In the genomic region with DNA sequence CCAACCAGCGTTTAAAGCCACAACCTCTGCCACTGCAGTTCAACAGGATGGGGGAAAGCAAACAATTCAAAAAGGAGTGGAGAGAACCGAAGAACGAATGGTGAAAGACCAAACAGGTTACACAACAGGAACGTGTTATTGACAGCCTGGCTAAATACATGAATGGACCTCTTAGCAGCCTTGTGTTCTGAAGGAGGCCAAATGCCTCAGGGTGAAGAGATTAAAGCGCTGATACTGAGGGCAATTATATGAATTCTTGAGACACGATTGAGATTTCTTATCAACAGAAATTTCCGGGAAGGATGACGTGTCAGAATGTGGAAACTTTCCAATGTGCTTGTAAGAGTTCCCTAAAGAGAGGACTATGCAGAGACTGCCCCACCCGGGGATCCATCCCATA, we compare ENCODE assay signal across 21 mouse cellular contexts.
DNase-seq lines count a peak whose midpoint lies in the region; ATAC-seq and TF ChIP-seq lines count a peak whose summit lies in the region.
"Had no signal": no experiment of that assay in that cellular context is flagged by ENCODE, and none has a peak within 500 bp of the region (broad histone marks: within the 10 kb centered on the region; RNA-seq: fewer than 3 reads in every experiment).

No protein-coding gene starts in this region.

- H3K79me2 ChIP-seq in liver, adult 2 months (ENCODE audit: control insufficient read depth, insufficient read depth, low read length): no peaks in the 10 kb centered on the region

- no peak for TF ChIP-seq POLR2A in liver, adult 2 months (IDR thresholded peaks at IDR 0.05; ENCODE audit: extremely low read depth, insufficient read depth, low read length)

- DNase-seq in liver, adult 2 months (ENCODE audit: extremely low read depth, low read depth, low spot score): peak; percentile 64
- peak; percentile 22 for DNase-seq in large intestine, adult 2 months (ENCODE audit: low read depth, low spot score)
- DNase-seq in limb, embryonic 10.5 days (ENCODE audit: low spot score): no peak
- DNase-seq in cerebellum, adult 9-11 months: no peak
- DNase-seq: adrenal gland, adult 2 months; cerebellum, adult 11-12 months; cerebellum, postnatal 36 days; gastrocnemius, postnatal 25 days; heart, postnatal 14 days; right cerebral cortex, postnatal 14 days; thymus, postnatal 25 days had no signal

- no peak overlapping the region for H3K4me2 ChIP-seq in liver, embryonic 12.5 days
- H3K4me2 ChIP-seq in lung, embryonic 15.5 days: peak overlapping the region; percentile 10; the same call in 1 of the 2 replicates
- H3K4me2 ChIP-seq: forebrain, embryonic 13.5 days; hindbrain, embryonic 14.5 days; midbrain, embryonic 13.5 days had no signal

- H3K4me1 ChIP-seq in liver, adult 2 months (ENCODE audit: control insufficient read depth, insufficient read depth, low read length): no peaks in the 10 kb centered on the region; the same call in 1 of the 2 replicates
- H3K4me1 ChIP-seq in liver, embryonic 12.5 days: peaks cover 3% of the 10 kb centered on the region; the same call in 1 of the 2 replicates
- peaks cover 8% of the 10 kb centered on the region for H3K4me1 ChIP-seq in lung, embryonic 15.5 days
- H3K4me1 ChIP-seq in limb, embryonic 10.5 days: peaks cover 9% of the 10 kb centered on the region
- H3K4me1 ChIP-seq: forebrain, embryonic 13.5 days; midbrain, embryonic 13.5 days had no signal

- 23% methylated on average over 9 of the region's 9 CpGs for WGBS in liver, adult 2 months
- WGBS in liver, embryonic 12.5 days (ENCODE audit: insufficient replicate concordance): 66% methylated on average over 9 of the region's 9 CpGs
- WGBS in large intestine, adult 2 months: 18% methylated on average over 9 of the region's 9 CpGs
- WGBS in lung, embryonic 15.5 days: 27% methylated on average over 9 of the region's 9 CpGs
- WGBS in limb, embryonic 10.5 days: 79% methylated on average over 9 of the region's 9 CpGs

- H3K27me3 ChIP-seq in liver, adult 2 months (ENCODE audit: control insufficient read depth, insufficient read depth, low read length): no peaks in the 10 kb centered on the region
- H3K27me3 ChIP-seq in liver, embryonic 12.5 days (replicated peaks): no peaks in the 10 kb centered on the region
- H3K27me3 ChIP-seq in lung, embryonic 15.5 days: no peaks in the 10 kb centered on the region
- no peaks in the 10 kb centered on the region for H3K27me3 ChIP-seq in limb, embryonic 10.5 days (ENCODE audit: low read depth, poor library complexity, severe bottlenecking)
- H3K27me3 ChIP-seq: forebrain, embryonic 13.5 days; midbrain, embryonic 13.5 days had no signal

- no peaks in the 10 kb centered on the region for H3K9me3 ChIP-seq in liver, embryonic 12.5 days (replicated peaks)
- H3K9me3 ChIP-seq in lung, embryonic 15.5 days: no peaks in the 10 kb centered on the region
- no peaks in the 10 kb centered on the region for H3K9me3 ChIP-seq in limb, embryonic 10.5 days (replicated peaks)
- H3K9me3 ChIP-seq: forebrain, embryonic 13.5 days; G1E; heart, embryonic 10.5 days; midbrain, embryonic 13.5 days had no signal

- TF ChIP-seq CTCF in liver, adult 2 months (IDR thresholded peaks at IDR 0.05; ENCODE audit: low read depth, low read length): no peak

- H3K9ac ChIP-seq in liver, adult 2 months (ENCODE audit: low read depth, low read length): no peak overlapping the region
- H3K9ac ChIP-seq in liver, embryonic 12.5 days: no peak overlapping the region
- no peak overlapping the region for H3K9ac ChIP-seq in lung, embryonic 15.5 days
- H3K9ac ChIP-seq: forebrain, embryonic 13.5 days; hindbrain, embryonic 14.5 days; midbrain, embryonic 13.5 days had no signal

- no peak; the same call in 1 of the 2 replicates for ATAC-seq in liver, embryonic 12.5 days
- peak; percentile 62; the same call in 1 of the 2 replicates for ATAC-seq in lung, embryonic 15.5 days (ENCODE audit: borderline replicate concordance, extremely low read depth, low FRiP score, low TSS enrichment)
- ATAC-seq in megakaryocyte, adult 5-6 weeks (ENCODE audit: poor library complexity, severe bottlenecking): 0 out of 2 replicates have a peak, but pooled peaks have one; percentile 18
- ATAC-seq: CD4-positive, CD25-positive, alpha-beta regulatory T cell, adult 4 months; forebrain, embryonic 13.5 days; intestine, embryonic 16.5 days; midbrain, embryonic 13.5 days had no signal

- no peaks in the 10 kb centered on the region for H3K36me3 ChIP-seq in liver, adult 2 months (ENCODE audit: control insufficient read depth, insufficient read depth, low read length)
- no peaks in the 10 kb centered on the region for H3K36me3 ChIP-seq in liver, embryonic 12.5 days
- no peaks in the 10 kb centered on the region for H3K36me3 ChIP-seq in lung, embryonic 15.5 days
- no peaks in the 10 kb centered on the region for H3K36me3 ChIP-seq in limb, embryonic 10.5 days
- H3K36me3 ChIP-seq: G1E; heart, embryonic 10.5 days; midbrain, embryonic 13.5 days had no signal

- H3K27ac ChIP-seq in liver, adult 2 months (replicated peaks; ENCODE audit: insufficient read depth, low read depth, low read length): no peak overlapping the region
- no peak overlapping the region for H3K27ac ChIP-seq in liver, embryonic 12.5 days
- H3K27ac ChIP-seq in lung, embryonic 15.5 days: peak overlapping the region; percentile 67
- no peak overlapping the region for H3K27ac ChIP-seq in limb, embryonic 10.5 days
- H3K27ac ChIP-seq: forebrain, embryonic 13.5 days; heart, embryonic 10.5 days; hindbrain, embryonic 14.5 days; midbrain, embryonic 13.5 days had no signal

- H3K4me3 ChIP-seq in liver, adult 2 months (ENCODE audit: insufficient read depth, low read depth, low read length): no peak overlapping the region
- no peak overlapping the region for H3K4me3 ChIP-seq in liver, embryonic 12.5 days
- no peak overlapping the region for H3K4me3 ChIP-seq in lung, embryonic 15.5 days
- H3K4me3 ChIP-seq in limb, embryonic 10.5 days: no peak overlapping the region
- H3K4me3 ChIP-seq: forebrain, embryonic 13.5 days; heart, embryonic 10.5 days; midbrain, embryonic 13.5 days had no signal

Comparison
In these comparisons a context has a peak if more than half of its experiments do, and no peak if none do; other contexts are left out.
1. DNase-seq: peak in liver, adult 2 months (single experiment) and large intestine, adult 2 months (single experiment); none in limb, embryonic 10.5 days (single experiment) and cerebellum, adult 9-11 months (single experiment).